Mouse (Mus musculus) heart, postnatal 25 days (tissue): ENCODE data around the gene Dnase1l2. TPM values are rescaled to one million over a fixed set of nuclear protein-coding genes. Genes with fewer than 3 reads are reported as not detected.

Source experiments
- DNase-seq: peaks from one replicate; pipeline ENCODE4 v3.0.0; 2022; ENCODE audit warnings: low spot score
- intact Hi-C: fragments of 180-260 bp; cut with DNase I; formaldehyde crosslinking; loops from one replicate; pipeline ENCODE4 v1.15.1; 2025
- total RNA-seq, 2 experiments: library from RNA; stranded (reverse); gene quantifications; 2 replicates each; pipeline ENCODE4 v1.2.3; 2021

The Dnase1l2 gene
- 1 to 10 TPM in 1 of 2 experiments, under 1 TPM in 1; 0.78 to 1.2 TPM for total RNA-seq

DNA sequence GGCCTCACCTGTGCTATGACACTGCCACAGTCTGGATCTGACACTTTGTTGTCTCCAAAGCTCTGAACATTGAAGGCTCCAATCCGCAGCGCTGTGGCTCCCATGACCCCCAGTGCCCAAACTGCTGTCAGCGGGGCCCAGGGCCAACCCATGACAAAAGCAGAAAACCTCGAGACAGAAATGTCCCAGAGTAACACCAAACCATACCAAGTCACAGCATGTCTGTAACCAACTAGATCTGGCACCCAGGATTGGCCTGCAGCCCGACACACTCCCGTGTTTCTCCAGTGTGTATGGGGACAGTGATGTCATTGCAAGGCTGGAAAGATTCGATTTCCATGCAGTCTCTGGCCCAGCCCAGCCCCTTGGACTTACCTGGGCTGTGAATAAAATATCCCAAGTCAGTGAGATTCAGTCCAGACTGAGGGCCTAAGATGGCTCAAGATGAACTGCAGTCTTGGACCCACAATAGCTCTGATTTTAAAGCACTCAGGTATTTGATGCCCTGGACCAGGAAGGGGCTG lies at the start of gene Dnase1l2:
TSS of gene Dnase1l2 (minus strand) at position 474 of the 524 bp plus-strand sequence.
- DNase-seq: no peak
- intact Hi-C loops: no loop called here

DNA sequence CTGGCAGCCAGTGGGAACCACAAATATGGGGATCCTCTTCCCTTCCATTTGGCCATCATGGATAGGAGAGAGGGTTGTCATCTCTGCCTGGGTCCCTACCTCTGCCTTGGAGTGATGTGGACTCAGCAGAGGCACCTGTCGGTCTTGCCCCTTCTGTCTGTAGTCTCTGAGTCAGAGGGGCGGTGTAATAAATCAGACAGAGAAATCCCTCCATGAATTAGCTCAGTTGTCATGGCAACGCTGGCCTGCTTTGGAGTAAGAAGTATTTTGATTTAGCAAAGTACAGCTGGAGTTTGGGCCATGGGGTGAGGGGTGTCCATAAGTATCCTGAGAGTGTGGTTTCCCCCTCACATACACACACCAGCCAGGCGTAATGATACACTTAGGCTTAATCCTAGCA lies 47.5 kb upstream of the Dnase1l2 start:
- DNase-seq: no peak
- intact Hi-C loops: no loop called here

- DNase-seq: no peak
- intact Hi-C loops: no loop called here
Measured at GRCm38 (mm10) chr17:24489265-24490030, 46.5 kb upstream of the Dnase1l2 start.

GRCm38 (mm10) chr17:24488662-24489264 lies 45.9 kb upstream of the Dnase1l2 start:
- intact Hi-C loops: no loop called here
- DNase-seq: no peak

DNA sequence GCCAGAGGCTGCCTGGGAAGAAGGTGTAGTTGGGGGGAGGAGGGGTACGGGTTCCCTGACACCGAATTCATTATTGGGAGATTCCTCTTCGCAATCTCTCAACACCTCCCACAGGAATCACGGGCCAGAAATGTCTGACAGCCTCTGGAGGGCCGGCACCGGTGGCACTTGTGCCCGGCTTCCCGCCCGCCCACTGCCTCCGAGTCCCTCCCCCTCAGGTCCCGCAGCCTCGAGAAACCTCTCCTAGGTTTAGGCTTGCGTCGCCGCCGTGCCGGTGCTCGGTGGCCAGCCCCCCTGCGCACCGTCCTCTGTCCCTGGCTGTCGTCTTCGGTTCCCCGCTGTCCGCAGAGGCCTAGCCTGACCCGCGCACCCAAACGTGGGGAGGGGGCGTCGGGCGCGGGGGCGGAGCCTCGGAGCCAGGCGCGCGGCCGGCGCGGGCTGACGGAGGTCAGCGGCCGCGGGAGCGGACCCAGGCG lies 45.3 kb upstream of the Dnase1l2 start, which contains the start of gene Caskin1:
TSS of gene Caskin1 (plus strand) at position 416 of the 476 bp plus-strand sequence.
- intact Hi-C loops: no loop called here
- DNase-seq: no peak

GRCm38 (mm10) chr17:24485090-24485860 lies 42.4 kb upstream of the Dnase1l2 start:
- DNase-seq: no peak
- intact Hi-C loops: no loop called here

GRCm38 (mm10) chr17:24483495-24483894 lies 40.6 kb upstream of the Dnase1l2 start:
- DNase-seq: no peak
- intact Hi-C loops: no loop called here

DNA sequence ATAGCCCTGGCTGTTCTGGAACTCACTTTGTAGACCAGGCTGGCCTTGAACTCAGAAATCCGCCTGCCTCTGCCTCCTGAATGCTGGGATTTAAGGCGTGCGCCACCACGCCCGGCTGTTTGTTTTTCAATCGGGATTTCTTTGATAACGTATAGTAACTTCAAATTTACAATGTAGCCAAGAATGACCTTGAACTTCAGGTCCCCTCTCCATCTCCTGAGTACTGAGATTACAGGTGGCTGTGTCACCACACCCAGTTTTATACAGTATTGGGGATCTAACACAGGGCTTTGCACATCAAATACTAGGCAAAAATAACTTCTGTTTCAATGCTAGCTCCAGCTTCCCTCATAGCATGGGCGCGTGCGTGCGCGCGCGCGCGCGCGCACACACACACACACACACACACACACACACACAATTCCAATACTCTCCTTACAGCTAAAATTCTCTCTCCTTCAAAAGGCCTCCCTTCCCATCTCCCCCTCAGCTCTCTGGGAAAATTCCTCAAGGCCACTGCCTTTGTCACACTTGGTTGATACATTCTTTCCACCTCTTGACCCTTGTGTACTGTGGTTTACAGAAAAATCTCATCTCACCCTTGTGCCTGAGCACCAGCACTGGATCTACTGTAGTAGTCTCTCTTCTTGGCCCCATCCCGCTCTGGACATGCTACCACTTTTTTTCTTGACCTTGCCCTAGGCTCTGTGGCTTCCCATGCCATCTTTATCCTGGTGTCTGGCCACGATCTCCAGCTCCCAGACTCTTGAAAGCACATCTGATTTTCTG lies 38.3 kb upstream of the Dnase1l2 start:
- DNase-seq: no peak
- intact Hi-C loops: no loop called here

- intact Hi-C loops: no loop called here
- DNase-seq: no peak
Measured at GRCm38 (mm10) chr17:24480201-24480826, 37.4 kb upstream of the Dnase1l2 start.

GRCm38 (mm10) chr17:24479431-24479830 lies 36.5 kb upstream of the Dnase1l2 start:
- intact Hi-C loops: loop anchor here (5.0 kb wide), 2 partner anchors 33 to 193 kb away; no protein-coding TSS in a partner anchor
- no peak for DNase-seq

GRCm38 (mm10) chr17:24478663-24479380 lies 35.9 kb upstream of the Dnase1l2 start, which contains the start of gene Mlst8:
Gene Mlst8, minus strand, starts transcription at chr17:24479078.
- intact Hi-C loops: loop anchor here (5.0 kb wide), 2 partner anchors 33 to 193 kb away; no protein-coding TSS in a partner anchor

GRCm38 (mm10) chr17:24477985-24478600 lies 35.2 kb upstream of the Dnase1l2 start:
- intact Hi-C loops: loop anchor here (5.0 kb wide), 2 partner anchors 34 to 194 kb away; no protein-coding TSS in a partner anchor
- DNase-seq: no peak

More at GRCm38 (mm10) chr17:24478663-24479380, 35.9 kb upstream of the Dnase1l2 start, which contains the start of gene Mlst8:
- peak; percentile 93 for DNase-seq

DNA sequence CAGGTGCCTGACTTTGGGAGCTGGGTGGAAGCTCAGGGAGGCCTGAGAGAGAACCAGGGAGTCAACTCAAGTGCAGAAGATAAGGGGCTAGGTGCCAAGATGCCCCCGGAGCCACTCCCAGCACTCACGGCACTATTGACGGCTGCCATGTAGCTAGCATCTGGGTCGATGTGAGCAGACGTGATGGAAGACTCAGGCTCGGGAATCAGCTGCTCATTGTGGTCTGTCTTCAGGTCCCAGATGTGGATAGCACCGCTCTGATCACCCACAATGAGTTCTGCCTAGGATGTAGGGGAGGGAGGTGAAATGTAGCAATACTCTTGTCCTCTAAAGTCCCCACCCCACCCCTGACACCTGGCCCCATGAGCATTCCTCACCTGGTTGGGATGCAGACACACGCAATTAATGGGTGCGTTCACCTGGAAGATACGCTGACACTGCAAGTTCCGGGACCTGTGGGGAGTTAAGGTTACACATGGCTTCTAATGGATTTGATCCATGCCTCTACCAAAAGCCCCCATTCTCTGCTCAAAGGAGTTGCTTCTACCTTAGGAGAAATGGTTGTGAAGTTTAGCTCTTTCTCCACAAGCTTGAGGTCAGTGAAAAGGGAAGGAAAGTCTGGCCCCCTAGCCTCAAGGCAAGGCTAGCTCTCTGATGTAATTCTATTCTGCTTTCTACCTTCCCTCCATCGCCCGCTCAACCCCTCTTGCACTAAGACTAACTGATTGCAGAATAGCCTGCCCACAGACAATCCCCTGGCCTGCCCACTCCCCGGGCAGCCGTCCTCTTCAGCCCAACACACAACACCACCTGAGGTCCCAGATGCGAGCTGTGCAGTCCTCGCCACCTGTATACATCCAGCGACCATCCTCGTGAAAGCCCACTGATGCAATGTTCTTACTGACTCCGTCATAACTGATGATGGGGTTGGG lies 34.4 kb upstream of the Dnase1l2 start:
- DNase-seq: no peak
- intact Hi-C loops: loop anchor here (5.0 kb wide), 2 partner anchors 35 to 195 kb away; no protein-coding TSS in a partner anchor

GRCm38 (mm10) chr17:24476022-24476776 lies 33.3 kb upstream of the Dnase1l2 start:
- intact Hi-C loops: loop anchor here (5.0 kb wide), 2 partner anchors 36 to 196 kb away; no protein-coding TSS in a partner anchor
- DNase-seq: no peak

DNA sequence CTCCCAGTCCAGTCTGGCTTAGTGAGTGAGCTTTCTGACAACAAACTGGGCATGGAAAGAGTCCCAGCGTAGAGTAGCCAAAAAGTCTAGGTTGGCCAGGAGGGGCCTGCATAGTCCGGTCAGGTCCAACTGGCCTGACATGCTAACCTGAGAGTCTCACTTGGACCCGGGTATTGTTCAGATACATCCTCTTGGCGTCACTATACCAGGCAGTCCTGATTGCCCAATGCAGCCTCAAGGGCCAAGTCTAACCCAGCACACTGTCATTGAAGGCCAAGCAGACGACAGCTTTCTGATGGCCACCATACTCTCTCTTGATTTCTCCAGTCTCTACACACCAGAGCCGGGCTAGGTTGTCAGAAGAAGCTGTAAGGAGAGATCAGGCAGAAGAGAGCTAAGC lies 32.7 kb upstream of the Dnase1l2 start:
- intact Hi-C loops: loop anchor here (5.0 kb wide), 2 partner anchors 37 to 197 kb away; no protein-coding TSS in a partner anchor

GRCm38 (mm10) chr17:24474557-24474956 lies 31.7 kb upstream of the Dnase1l2 start:
- no peak for DNase-seq
- intact Hi-C loops: no loop called here

More for the DNA sequence above, 32.7 kb upstream of the Dnase1l2 start:
- DNase-seq: no peak
